Mouse (Mus musculus) lung, postnatal 36 days (tissue): ENCODE measurements around the gene Gm9507.
"Not testable (repeated sequence)": the region's sequence is repeated elsewhere in the genome, so short reads cannot be mapped to it uniquely, and the experiment has no call there.

ENCODE experiments used
- DNase-seq: peaks from one replicate; pipeline ENCODE4 v3.0.0; 2022; ENCODE audit warnings: mixed read lengths

The Gm9507 gene

DNA sequence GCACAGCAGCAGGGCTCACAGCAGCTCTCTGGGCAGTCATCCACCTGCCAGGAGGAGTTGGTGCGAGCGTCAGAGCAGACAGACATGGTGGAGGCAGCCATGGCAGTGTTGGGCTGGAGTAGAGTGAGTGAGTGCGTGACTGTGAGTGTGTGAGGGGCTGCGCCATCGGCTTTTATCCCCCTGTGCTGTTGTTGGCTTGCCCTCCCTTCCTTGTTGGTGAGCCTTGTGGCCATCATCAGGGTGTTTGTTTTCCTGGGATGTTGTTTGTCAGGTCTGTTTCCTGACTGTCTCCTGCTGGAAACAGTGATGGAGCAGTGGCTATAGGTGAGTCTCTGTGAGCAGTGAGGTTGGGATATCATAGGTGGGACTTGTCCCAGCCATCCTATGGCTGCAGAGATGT is at the start of gene Gm9507:
TSS of gene Gm9507 (minus strand) at position 101 of the 400 bp plus-strand sequence.
- no peak for DNase-seq

DNA sequence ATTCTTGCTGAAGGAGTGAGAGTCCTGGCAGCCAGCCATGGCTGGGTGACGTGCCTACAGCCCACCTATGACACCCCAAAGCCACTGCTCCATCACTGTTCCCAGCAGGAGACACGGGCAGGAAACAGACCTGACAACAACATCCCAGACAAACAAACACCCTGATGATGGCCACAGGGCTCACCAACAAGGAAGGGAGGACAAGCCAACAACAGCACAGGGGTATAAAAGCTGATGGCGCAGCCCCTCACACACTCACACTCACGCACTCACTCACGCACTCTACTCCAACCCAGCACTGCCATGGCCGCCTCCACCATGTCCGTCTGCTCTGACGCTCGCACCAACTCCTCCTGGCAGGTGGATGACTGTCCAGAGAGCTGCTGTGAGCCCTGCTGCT is 40.9 kb upstream of the Gm9507 start, which contains the start of gene Gm10318:
TSS of gene Gm10318 (plus strand) at position 301 of the 400 bp plus-strand sequence.
- no peak for DNase-seq

GRCm38 (mm10) chr10:77847538-77847937 is 35.9 kb upstream of the Gm9507 start:
- no peak for DNase-seq

DNA sequence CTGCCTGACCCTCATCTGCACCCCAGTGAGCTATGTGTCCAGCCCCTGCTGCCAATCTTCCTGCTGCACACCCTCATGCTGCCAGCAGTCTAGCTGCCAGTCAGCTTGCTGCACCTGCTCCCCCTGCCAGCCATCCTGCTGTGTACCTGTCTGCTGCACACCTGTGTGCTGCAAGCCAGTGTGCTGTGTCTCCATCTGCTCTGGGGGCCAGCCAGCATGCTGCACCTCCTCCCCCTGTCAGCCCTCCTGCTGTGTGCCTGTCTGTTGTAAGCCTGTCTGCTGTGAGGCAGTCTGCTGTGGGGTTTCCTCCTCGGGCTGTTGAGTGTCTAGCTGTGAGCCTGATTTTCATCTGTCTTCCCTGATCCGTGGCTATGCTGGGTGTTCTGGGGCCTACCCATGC is 35.3 kb upstream of the Gm9507 start:
- no peak for DNase-seq

- no peak for DNase-seq
These were observed 34.9 kb upstream of the Gm9507 start, which contains the start of gene Gm36176 for GRCm38 (mm10) chr10:77846503-77846902. TSS of gene Gm36176 (plus strand) at chr10:77846803.

DNA sequence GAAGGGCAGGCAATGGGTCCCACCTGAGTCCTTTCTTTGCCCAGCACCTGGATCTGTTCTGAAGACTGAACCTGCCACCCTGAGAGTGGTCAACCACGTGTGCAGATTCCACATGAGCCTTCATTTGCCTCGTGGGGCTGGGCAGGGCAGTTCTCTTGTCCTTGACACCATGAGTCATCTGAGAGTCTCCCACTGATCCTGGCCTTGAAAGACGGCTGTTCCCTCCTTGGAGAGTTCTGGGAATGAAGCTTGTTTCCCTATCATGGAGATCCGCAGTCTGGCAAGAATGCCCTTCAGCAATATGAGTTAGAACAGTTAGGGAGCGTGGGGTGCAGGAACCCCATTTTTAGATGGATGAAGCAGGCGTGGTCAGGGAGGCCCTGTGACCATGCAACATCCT is 27.4 kb upstream of the Gm9507 start:
- DNase-seq: no peak

DNA sequence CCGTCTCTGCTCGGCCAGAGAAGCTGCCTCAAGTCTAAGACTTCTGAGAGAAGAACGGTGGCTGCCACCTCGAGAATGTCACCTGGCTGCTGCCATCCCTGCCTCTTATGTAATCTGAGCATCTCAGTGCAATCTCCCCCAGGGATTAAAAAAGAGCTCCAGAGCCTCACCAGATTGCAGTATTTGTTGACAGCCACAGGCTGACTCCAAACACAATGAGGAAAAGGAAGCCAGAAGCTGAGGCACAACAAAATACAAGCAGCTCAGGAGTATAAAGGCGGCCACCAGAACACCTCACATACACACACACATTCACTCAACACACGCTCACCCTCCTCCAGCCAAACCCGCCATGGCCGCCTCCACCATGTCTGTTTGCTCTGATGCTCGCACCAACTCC is 24.0 kb upstream of the Gm9507 start, which contains the start of gene Krtap10-10:
TSS of gene Krtap10-10 (plus strand) at position 301 of the 400 bp plus-strand sequence.
- DNase-seq: no peak

- peak; percentile 2 for DNase-seq
These were observed 15.3 kb upstream of the Gm9507 start, which contains the start of gene Krtap10-4 for GRCm38 (mm10) chr10:77826951-77827350. TSS of gene Krtap10-4 (minus strand) at chr10:77827095.

GRCm38 (mm10) chr10:77819203-77819602 is 7.6 kb upstream of the Gm9507 start:
- no peak for DNase-seq

GRCm38 (mm10) chr10:77818523-77818922 is 6.9 kb upstream of the Gm9507 start:
- no peak for DNase-seq

GRCm38 (mm10) chr10:77815514-77815913 is 3.9 kb upstream of the Gm9507 start:
- DNase-seq: peak; percentile 39

- no peak for DNase-seq
These were observed 2.7 kb upstream of the Gm9507 start, which contains the start of gene Gm2696 for GRCm38 (mm10) chr10:77814382-77814781. TSS of gene Gm2696 (plus strand) at chr10:77814682.

DNA sequence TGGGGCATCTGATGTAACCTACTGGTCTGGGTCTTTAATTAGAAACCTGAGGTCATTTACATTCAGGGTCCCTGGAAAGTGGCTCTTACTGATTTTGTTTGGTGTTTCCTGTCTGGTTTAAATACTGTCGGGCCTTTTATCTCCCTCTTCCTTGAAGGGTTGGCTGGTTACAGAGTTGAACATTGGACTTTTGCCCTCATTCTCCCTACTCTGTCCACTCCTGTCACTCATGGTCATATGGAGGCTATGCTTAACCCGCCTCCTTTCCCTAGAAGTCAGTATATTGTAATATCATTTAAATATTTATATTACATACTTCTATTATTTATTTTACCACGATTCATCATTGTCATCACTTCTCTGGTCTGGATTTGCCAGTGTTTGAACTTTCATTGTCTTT is 7.5 kb downstream of the Gm9507 start:
- no peak for DNase-seq

DNA sequence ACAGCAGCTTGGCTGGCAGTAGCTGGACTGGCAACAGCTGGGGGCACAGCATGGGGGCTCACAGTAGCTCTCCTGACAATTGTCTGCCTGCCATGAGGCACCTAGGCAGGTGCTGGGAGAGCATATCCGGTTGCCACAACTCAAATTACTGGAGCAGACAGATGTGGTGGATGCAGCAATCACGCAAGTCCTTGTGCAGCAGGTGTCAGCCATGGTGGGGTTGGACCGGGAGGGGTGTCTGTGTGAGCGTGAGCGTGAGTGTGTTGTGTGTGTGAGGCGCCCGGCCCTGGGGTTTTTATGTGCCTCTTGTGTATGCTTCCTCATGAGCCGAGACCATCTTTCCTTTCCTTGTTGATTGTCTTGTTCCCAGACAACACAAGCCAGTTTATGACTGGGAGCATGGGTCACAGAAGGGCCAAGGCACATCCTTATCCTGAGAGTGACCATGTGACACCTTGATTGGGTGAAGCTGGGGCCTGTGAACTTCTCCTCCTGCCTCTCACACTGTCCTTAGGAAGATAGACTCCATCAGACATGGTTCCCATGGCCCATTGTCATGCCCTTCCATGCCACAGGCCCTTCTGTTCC is 12.6 kb downstream of the Gm9507 start, which contains the start of gene Gm19668:
TSS of gene Gm19668 (minus strand) at position 213 of the 588 bp plus-strand sequence.
- no peak for DNase-seq

DNA sequence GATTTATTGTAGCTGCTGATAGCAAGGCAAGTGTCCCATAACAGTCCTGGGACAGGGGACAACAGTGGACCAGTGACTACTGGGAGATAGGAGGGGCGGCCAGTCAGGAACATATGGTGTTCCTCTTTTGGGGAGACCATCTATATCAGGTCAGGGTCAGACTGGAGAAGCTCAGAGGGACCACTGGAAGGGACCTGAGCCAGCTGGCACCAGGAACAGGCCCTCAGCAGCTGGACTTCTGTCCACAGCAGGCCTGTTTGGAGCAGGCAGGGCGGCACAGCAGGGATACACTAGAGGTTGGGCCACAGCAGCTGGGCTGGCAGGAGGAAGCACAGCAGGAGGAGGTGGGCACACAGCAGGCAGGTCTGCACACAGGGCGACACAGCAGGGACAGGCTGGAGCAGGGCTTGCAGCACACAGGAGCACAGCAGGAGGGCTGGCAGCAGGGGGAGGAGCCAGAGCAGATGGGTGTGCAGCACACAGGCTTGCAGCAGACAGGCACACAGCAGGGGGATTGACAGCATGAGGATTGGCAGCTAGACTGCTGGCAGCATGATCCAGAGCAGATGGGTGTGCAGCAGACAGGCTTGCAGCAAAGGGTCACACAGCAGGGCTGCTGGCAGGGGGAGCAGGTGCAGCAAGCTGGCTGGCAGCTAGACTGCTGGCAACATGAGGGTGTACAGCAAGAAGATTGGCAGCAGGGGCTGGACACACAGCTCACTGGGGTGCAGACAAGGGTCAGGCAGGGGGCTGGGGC is 13.3 kb downstream of the Gm9507 start:
- not testable (repeated sequence) for DNase-seq

- DNase-seq: no peak
These were observed 14.0 kb downstream of the Gm9507 start for GRCm38 (mm10) chr10:77797677-77798076.

GRCm38 (mm10) chr10:77794976-77795375 is 16.7 kb downstream of the Gm9507 start, which contains the start of gene Gm9639:
TSS of gene Gm9639 (minus strand) at chr10:77795076.
- no peak for DNase-seq

DNA sequence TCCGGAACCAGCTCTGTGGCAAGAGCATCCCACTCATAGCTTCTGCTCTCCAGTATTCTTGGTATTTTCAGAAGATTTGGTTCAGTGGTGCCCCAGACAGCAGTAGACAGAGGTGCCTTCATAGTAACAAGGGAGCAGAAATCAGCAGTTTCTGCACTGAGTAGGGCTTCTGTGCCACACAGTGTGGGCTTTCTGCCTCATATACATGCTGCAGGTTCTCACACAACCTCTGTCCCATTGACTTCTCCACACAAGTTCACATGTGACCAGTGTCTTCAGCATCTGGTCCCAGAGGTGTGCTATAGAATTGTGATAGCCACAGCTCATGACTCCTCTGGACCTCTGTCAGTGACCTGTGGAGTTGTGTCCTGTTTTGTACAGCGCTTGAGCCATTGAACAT is 23.0 kb downstream of the Gm9507 start:
- no peak for DNase-seq

GRCm38 (mm10) chr10:77787876-77788275 is 23.8 kb downstream of the Gm9507 start, which contains the start of gene Gm7137:
TSS of gene Gm7137 (minus strand) at chr10:77788200.
- DNase-seq: not testable (repeated sequence)

GRCm38 (mm10) chr10:77783396-77783795 is 28.2 kb downstream of the Gm9507 start:
- not testable (repeated sequence) for DNase-seq

DNA sequence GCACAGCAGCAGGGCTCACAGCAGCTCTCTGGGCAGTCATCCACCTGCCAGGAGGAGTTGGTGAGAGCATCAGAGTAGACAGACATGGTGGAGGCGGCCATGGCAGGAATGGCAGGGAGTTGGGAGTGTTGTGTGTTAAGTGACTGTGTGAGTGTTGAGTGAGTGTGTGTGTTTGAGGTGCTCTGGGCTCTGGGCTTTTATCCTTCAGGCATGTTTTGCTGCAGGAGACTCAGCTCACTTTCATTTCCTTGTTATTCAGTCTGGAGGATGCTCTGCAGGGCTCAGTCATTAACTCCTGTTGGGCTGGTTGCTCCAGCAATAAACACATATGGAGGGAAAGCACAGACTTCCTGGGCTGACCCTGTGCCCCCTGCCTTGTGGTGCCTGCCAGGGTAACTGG is 29.2 kb downstream of the Gm9507 start, which contains the start of gene Gm3250:
TSS of gene Gm3250 (minus strand) at position 101 of the 400 bp plus-strand sequence.
- DNase-seq: not testable (repeated sequence)

GRCm38 (mm10) chr10:77776844-77777243 is 34.8 kb downstream of the Gm9507 start, which contains the start of gene Gm7138:
TSS of gene Gm7138 (minus strand) at chr10:77776944.
- DNase-seq: not testable (repeated sequence)

GRCm38 (mm10) chr10:77772142-77772541 is 39.5 kb downstream of the Gm9507 start:
- not testable (repeated sequence) for DNase-seq
